Comparison of ENCODE assay signal across 8 mouse cellular contexts in the genomic region with DNA sequence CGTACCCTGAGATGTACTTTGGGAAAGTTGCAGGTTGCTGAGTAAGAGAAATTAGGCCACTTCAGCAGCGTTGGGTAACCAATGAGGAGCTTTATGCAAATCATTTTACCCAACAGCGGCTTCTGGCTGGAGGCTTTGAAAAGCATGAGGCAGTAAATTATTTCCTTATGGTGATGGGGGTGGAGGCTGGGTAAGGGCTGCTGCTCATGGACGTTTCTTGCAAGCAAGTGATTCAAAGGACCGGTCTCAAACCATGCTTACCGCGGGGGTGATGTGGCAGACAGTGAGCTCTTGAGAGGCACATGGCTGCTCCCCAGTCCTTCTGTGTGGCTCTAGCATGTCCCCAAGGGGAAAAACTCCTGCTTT. TPM values are rescaled to one million over a fixed set of nuclear protein-coding genes. Genes with fewer than 3 reads are reported as not detected.
DNase-seq lines count a peak whose midpoint lies in the region; ATAC-seq and TF ChIP-seq lines count a peak whose summit lies in the region.

No protein-coding gene starts in this region.

- no peaks in the 10 kb centered on the region for H3K36me3 ChIP-seq in intestine, embryonic 15.5 days
- H3K36me3 ChIP-seq in liver, adult 2 months (ENCODE audit: control insufficient read depth, insufficient read depth, low read length) = no peaks in the 10 kb centered on the region
- no peaks in the 10 kb centered on the region for H3K36me3 ChIP-seq in stomach, embryonic 14.5 days (ENCODE audit: control insufficient read depth, insufficient read depth, low read length)

- no peak overlapping the region for H3K4me3 ChIP-seq in intestine, embryonic 15.5 days (replicated peaks)
- H3K4me3 ChIP-seq in liver, adult 2 months (ENCODE audit: insufficient read depth, low read depth, low read length) = no peak overlapping the region
- no peak overlapping the region for H3K4me3 ChIP-seq in stomach, embryonic 14.5 days (ENCODE audit: low read depth, low read length)

- H3K9ac ChIP-seq in intestine, embryonic 15.5 days = 0 out of 2 replicates have a peak overlapping the region, but pooled peaks have one; percentile 28
- no peak overlapping the region for H3K9ac ChIP-seq in liver, adult 2 months (ENCODE audit: low read depth, low read length)
- H3K9ac ChIP-seq in stomach, embryonic 14.5 days (replicated peaks; ENCODE audit: low read depth, low read length) = no peak overlapping the region

- peaks cover 27% of the 10 kb centered on the region for H3K4me1 ChIP-seq in intestine, embryonic 15.5 days (replicated peaks)
- H3K4me1 ChIP-seq in liver, adult 2 months (ENCODE audit: control insufficient read depth, insufficient read depth, low read length) = peaks cover 16% of the 10 kb centered on the region
- peaks cover 21% of the 10 kb centered on the region for H3K4me1 ChIP-seq in stomach, embryonic 14.5 days (ENCODE audit: control insufficient read depth, insufficient read depth, low read length)

- DNase-seq in frontal cortex, postnatal 25 days (ENCODE audit: low spot score in 2 of 2) = no peak
- DNase-seq in c-Kit-positive CD71-negative TER-119-negative erythroid progenitor cells, embryonic 14.5 days (ENCODE audit: low read depth) = peak; percentile 73
- peak; percentile 34 for DNase-seq in gastrocnemius, postnatal 14 days
- DNase-seq in liver, adult 2 months (ENCODE audit: extremely low read depth, low read depth, low spot score) = peak; percentile 86
- peak; percentile 24 to 36 for DNase-seq in monocyte, adult 2 months (ENCODE audit: low read depth in 1 of 2, low spot score in 2 of 2)

- no peaks in the 10 kb centered on the region for H3K27me3 ChIP-seq in intestine, embryonic 15.5 days (replicated peaks)
- no peaks in the 10 kb centered on the region for H3K27me3 ChIP-seq in liver, adult 2 months (ENCODE audit: control insufficient read depth, insufficient read depth, low read length)
- H3K27me3 ChIP-seq in stomach, embryonic 14.5 days (ENCODE audit: control insufficient read depth, insufficient read depth, low read length) = no peaks in the 10 kb centered on the region

- peaks cover 5% of the 10 kb centered on the region; the same call in 1 of the 2 replicates for H3K79me2 ChIP-seq in liver, adult 2 months (ENCODE audit: control insufficient read depth, insufficient read depth, low read length)

- WGBS in intestine, embryonic 15.5 days = 2% methylated on average over 7 of the region's 7 CpGs
- WGBS in liver, adult 2 months = 9% methylated on average over 7 of the region's 7 CpGs
- WGBS in stomach, embryonic 14.5 days = 3% methylated on average over 7 of the region's 7 CpGs

- peak overlapping the region; percentile 58; the same call in 1 of the 2 replicates for H3K27ac ChIP-seq in intestine, embryonic 15.5 days
- no peak overlapping the region for H3K27ac ChIP-seq in liver, adult 2 months (replicated peaks; ENCODE audit: insufficient read depth, low read depth, low read length)
- H3K27ac ChIP-seq in stomach, embryonic 14.5 days (ENCODE audit: low read length) = peak overlapping the region; percentile 50; the same call in 1 of the 2 replicates

- H3K9me3 ChIP-seq in intestine, embryonic 15.5 days = no peaks in the 10 kb centered on the region
- H3K9me3 ChIP-seq in stomach, embryonic 14.5 days (ENCODE audit: control insufficient read depth, low read depth, low read length) = no peaks in the 10 kb centered on the region

- peak; percentile 38 for ATAC-seq in frontal cortex, adult (ENCODE audit: low TSS enrichment)
- ATAC-seq in intestine, embryonic 15.5 days = peak; percentile 90
- ATAC-seq in stomach, embryonic 14.5 days (ENCODE audit: insufficient number of reproducible peaks, insufficient read depth, low FRiP score, low read depth) = peak; percentile 68; the same call in 1 of the 2 replicates

- H3K4me2 ChIP-seq in intestine, embryonic 15.5 days (replicated peaks) = peak overlapping the region; percentile 52
- peak overlapping the region; percentile 29; the same call in 1 of the 2 replicates for H3K4me2 ChIP-seq in stomach, embryonic 14.5 days (replicated peaks; ENCODE audit: low read depth, low read length)

- intact Hi-C loops in gastrocnemius, postnatal 14 days (cut with DNase I; ENCODE audit: low total_unique reads) = no loop called here

- no peak for TF ChIP-seq POLR2A in liver, adult 2 months (IDR thresholded peaks at IDR 0.05; ENCODE audit: extremely low read depth, insufficient read depth, low read length)

- TF ChIP-seq CTCF in liver, adult 2 months (IDR thresholded peaks at IDR 0.05; ENCODE audit: low read depth, low read length) = no peak

RNA-seq across cellular contexts. Expression of gene Serinc5, which starts 26.0 kb away (rescaled TPM):
- 10 to 100 TPM; 11.7 to 15.2 TPM for total RNA-seq in gastrocnemius, postnatal 14 days (2021)
- 18.3 and 21.4 TPM in 2 replicates for polyA plus RNA-seq in intestine, embryonic 15.5 days (2015; fragmentation: Nextera tagmentation; extraction: Ambion mirVana)
- 18.0 and 24.1 TPM in 2 replicates for total RNA-seq in liver, adult 2 months (2014; rRNA removed)
- 10.9 and 14.3 TPM in 2 replicates for polyA plus RNA-seq in liver, adult 2 months (2012; rRNA removed)
- 22.7 and 24.0 TPM in 2 replicates for polyA plus RNA-seq in stomach, embryonic 14.5 days (2014; fragmentation: Nextera tagmentation; extraction: Ambion mirVana)

Comparison
In these comparisons a context has a peak if more than half of its experiments do, and no peak if none do; other contexts are left out.
1. ATAC-seq: peak in every context shown above with its lines; median percentile 90 in intestine, embryonic 15.5 days; 68 in stomach, embryonic 14.5 days; 38 in frontal cortex, adult.
2. DNase-seq: peak in c-Kit-positive CD71-negative TER-119-negative erythroid progenitor cells, embryonic 14.5 days (single experiment), gastrocnemius, postnatal 14 days (single experiment), liver, adult 2 months (single experiment) and monocyte, adult 2 months (2 of 2); none in frontal cortex, postnatal 25 days (0 of 2).